Mouse (Mus musculus) cerebellum, adult 18-20 months (tissue): ENCODE results near the gene Gli1.
A peak's percentile ranks its signal among the peaks of the same experiment; 100 is the strongest.

ENCODE experiments used
- DNase-seq, 2 experiments: peaks; one replicate each; pipeline ENCODE4 v3.0.0; 2021

The Gli1 gene

DNA sequence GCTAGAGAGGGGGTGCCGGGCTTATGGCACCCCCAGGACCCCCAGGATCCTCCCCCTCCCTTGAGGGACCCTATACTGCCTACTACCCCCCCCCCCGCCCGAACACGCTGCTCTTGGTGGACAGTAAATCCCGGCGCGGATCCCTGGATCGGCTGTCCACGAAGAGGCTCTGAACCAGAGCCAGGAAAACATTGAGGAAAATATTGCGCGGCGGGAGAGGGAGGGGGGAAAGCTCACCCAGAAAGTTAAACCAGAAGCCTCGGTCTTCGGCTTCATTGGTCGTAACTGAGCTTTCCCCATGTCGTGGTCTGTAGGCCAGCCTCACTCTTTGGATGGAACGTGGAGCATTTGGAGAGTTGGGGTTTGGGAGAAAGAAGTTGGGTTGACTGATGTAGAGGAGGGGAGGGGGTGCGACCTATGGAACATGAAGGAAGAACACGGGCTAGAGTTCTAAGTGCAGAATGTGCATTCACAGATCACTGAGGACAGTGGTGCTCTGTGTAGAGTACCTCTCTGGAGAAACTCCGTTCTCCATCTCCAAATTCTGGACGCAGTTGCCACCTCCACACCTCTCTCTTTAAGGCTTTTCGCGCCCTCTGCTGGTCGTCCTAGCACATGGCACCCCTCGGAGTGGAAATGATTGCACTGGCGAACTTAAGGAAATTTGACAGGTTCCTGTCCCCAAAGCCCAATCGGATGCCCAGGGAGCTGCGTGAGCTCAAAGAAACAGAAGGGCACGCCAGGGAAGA lies at the start of gene Gli1:
TSS of gene Gli1 (minus strand) at position 84 of the 749 bp plus-strand sequence.
- DNase-seq: peak; percentile 84 to 86

DNA sequence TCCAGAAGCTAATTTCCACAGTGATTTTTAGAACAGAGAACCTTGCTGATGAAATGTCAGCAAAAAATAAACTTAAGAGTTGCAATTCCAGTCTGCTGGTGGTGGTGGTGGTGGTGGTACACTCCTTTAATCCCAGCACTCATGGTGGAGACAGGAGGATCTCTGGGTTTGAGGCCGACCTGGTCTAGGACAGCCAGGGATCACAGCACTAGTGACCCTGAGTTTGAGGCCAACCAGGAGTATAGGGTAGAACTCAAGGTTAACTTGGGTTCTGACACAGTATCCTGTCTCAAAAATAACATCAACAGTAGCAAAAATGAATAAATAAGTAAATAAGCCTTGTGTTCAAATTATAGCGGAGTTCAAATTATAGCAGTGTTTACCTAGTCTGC lies 40.0 kb upstream of the Gli1 start:
- DNase-seq: no peak

DNA sequence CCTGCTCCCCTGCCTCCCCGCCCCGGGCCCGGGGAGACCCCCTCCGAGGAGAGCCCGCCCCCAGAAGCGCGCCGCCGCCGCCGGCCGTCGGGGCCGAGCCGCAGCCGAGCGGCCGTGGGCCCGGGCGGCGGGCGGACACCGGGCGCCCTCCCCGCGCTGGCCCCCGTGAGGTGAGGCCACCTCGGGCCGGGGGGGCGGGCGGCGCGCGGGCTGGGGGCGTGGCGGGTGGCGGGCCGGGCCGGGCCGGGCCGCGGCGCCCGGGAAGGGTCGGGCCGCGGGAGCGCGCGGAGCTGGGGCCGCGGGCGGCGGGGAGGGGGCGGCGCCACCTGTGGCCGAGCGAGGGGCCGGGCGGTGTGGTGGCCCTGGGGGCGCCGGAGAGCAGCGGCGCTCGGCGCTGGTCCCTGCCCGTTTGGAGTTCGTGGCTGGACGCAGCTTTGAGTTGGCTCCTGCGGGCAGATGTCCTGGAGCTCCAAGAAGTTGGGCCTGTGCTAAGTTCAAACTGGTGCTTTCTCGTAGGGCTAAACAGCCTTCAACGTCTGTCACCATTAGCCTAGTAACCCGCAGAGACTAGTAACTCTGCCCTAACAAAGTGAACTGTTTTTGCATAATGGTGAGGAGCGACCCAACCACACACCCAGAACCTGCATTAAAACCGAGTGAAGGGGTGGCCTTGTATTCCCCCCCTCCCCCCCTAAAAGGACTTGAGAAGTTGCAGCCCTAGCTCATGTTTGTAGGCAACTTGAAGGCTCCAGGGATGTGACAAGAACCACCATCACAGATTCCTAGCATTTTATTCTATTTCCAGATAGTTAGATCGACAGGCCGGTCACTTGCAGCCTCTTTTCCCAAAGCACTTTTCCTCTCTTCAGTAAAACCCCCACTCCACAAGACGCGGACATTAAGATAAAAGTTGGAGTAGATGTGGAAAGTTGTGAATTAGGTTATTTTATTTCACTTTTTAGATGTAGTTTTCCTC lies 39.3 kb upstream of the Gli1 start:
- DNase-seq: peak; percentile 37 to 62

DNA sequence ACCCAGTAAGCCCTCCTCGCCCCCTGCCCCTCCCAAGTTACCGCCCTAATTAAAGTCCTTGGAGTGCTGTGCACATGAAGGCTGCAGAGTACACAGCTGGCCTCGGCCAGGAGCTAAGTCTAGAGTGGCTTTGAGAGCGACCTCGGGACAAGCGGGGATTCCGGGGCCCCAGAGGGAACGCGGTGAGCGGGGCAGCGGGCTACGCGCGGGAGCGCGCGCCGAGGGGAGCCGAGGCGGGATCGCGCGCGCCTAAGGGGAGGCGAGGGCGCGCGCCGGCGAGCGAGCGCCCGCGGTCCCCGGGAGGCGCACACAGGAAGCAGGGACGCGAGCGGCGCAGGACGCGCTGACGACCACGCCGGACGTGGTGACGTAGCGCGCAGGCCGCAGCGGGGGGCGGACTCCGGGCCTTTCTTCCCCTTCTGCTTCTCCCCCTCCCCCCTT lies 38.5 kb upstream of the Gli1 start, which contains the start of gene R3hdm2:
TSS of gene R3hdm2 (plus strand) at position 77 of the 441 bp plus-strand sequence.
- DNase-seq: peak; percentile 91 to 96

DNA sequence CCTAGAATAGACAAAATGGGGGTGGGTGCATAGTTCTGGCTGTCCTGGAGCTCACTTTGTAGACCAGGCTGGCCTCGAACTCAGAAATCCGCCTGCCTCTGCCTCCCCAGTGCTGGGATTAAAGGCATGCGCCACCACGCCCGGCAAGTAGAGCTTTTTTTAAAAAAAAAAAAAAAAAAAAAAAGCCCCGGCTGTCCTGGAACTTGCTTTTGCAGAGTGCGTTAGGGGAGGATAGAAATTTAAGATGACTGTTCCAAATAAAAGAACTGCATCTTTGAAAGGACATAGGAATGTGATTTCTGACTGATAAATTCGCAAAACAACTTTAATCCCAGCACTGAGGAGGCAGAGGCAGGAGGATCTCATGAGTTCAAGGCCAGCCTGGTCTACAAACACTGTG lies 37.9 kb upstream of the Gli1 start:
- no peak for DNase-seq

DNA sequence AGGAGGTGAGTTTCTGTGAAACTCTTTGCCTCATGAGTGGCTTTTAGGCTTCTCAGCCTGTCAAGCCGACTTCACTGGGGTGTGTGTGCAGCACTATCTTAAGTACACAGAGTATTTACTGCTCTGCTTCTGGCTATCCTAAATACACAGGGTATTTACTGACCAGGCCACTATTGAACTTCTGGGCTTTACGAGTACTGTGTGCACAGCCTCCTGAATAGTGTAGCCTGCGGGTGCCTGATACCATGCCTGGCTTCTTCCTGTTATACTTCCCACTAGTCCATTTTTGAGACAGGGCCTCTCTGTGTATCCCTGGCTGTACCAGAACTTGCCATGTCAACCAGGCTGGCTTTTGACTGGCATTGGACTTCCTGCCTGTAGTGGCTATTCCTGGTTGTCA lies 35.9 kb upstream of the Gli1 start:
- DNase-seq: no peak

DNA sequence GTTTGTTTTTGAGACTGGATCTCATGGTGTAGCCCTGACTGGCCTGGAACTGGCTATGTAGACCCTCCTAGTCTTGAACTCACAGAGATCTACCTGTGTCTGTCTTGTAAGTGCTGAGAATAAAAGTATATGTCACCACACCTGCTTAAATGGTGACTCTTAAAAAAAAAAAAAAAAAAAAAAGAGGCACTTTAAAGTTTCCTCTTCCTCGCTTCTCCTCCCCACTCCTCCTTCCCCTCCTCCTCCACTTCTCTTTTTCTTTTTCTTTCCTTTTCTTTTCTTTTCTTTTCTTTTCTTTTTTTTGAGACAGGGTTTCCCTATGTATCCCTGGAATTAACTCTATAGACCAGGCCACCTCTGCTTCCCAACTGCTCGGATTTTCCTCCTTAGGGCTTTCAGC lies 29.2 kb upstream of the Gli1 start:
- no peak for DNase-seq

DNA sequence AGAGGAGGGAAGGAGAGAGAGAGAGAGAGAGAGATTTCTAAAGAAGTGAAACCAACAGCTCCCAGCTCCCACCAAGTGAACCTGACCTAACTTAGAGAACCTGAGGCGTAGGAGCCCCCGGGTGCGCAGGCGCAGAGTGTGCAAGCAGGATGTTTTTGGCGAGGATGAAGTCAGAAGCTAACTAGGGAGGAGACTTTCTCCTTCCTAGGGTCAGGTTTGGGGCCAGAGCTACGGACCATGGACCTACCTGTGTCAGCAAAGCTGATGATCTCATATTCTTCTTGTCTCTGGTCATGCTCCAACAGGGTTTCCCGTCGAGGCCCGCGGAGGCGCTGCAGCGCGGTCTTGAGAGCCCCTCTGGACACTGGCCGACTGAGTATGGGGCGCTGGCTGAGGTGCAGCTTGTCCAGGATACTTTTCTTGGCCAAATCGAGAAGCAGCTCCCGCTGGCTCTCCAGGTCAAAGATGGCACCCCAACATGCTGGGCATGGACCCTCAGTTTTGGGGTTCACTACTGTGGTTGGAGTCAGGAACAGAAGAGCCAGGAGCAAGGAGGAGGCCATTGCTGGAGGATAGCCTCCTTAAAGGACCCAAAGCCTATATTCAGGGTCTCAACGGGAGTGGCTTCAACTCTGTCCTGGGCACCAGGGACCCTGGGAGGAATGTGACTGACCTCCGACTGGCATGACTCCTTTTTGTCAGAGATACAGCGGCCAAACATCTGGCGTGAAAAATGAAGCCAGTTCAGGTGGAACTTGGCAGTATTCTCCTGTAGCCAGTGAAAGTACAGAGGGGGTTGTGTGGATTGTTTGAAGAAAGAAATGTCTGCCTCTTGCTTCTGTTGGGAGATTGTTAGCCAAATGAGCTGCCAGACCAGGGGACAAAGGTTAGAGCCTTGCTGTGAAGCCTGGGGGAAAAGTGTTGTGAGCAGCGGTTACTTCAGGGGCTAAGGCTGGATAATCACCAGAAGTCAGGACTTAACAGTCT lies 28.4 kb upstream of the Gli1 start, which contains the start of gene Inhbc:
TSS of gene Inhbc (minus strand) at position 598 of the 987 bp plus-strand sequence.
- no peak for DNase-seq

DNA sequence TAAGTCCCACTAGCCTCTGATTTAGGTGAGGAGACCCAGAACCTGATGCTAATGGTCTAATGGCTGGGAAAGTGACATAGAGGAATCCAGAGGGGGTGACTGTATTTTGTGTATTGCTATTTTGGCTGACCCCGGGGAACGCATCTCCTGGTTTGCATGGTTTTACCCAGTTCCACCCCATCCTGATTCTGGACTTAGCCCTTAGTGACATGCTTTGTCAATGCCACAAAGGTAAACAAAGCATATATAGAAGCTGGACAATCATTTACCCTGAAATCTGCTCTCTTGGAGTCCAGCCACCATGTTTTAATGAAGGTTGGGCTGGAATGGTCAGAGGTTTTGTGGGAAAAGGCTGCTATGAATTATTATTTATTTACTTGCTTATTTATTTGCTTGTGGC lies 26.5 kb upstream of the Gli1 start:
- DNase-seq: no peak

DNA sequence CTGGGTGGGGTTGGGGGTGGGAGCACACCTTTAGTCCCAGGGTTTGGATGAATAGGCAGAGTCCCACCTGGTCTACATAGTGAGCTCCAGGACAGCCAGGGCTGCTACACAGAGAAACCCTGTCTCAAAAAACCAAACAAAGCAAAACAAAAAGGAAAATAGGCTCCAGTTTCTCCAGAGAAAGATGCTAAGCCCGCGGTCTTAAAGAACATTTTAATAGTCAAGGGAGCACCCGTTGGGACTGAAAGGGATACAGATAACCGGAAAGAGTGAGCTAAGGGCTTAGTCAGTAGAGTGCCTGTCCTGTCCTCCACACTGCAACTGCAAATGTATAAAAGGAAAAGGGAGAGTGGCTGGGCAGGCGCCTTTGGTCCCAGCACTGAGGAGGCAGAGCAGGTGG lies 25.3 kb upstream of the Gli1 start:
- DNase-seq: no peak

DNA sequence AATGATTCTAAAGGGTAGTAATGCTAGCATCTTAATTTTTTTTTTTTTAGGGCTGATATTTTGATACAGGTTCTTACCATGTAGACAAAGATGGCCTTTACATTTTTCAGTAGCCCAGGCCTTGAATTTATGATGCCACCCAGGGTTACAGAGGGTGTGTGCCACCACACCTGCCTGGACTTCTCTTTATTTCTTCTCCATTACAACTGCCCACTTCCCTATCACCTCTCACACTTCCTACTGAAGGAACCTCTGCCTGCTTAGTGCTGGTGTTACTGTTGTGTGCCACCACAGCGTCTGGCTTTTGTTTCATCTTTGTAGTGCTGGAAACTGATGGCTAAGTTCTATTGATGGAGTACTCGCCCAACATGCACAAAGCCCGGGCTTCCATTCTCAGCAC lies 18.9 kb upstream of the Gli1 start:
- DNase-seq: no peak

DNA sequence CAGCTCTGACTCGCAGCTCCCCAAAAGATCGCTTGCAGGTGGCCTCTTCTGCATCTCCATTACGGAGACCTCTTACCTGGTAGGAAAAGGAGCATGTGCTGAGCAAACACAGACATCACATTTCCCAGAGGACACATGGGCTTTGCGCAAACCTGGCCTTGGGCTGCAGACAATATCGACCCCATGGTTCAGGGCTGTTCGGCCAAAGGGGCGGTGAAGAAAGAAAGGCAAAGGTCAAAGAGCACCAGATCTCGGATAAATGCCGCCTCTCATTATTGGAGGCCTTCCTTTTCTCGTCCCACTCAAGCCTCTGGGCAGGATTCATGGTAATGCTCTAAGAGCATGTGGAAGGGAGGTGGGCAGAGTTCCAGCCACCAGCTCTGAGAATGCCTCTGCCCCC lies 13.6 kb upstream of the Gli1 start:
- DNase-seq: no peak

DNA sequence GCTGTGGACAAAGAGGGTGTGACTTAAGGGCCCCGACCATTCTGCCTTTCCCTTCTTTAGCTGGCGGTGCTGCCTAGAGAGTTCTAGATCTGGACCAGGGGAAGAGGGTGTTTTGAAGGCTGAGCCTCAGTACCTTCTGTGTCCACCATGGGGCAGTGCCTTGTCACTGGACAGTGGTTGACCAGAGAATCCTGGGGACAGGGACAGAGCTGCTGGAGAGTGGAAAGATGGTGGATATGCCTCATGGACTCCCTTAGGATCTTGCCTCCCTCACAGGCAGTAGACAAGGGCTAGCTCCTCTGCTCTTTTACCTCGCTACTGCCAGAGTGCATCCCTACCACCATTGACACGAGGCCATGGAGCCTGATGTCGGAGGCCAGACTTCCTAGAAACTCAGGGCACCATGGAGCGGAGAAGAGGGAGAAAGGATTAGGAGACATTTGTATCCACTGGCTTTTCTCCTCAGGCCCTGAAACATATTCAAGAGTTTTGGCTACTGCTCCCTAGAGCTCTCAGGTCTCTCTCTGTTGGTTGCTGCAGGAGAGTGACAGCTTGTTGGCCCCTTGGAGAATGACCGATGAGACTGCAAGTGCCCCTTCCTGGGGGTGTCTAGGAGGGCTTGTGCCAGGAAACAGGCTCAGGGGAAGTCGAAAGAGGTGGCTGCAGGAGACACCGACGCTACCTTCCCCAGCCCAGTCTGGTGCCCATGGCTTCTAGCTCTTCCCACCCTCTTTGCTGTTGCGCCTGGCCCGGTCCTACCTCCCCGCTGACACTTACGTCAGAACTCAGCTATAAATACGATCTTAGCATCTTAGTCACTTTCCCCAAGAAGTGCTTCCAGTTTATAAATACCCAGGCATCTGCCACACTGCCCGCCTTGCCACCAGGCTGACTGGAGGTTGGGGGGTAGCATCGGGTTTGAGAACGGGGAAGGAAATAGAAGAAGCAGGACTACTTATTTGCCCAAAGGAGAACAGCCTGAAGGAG lies 12.4 kb upstream of the Gli1 start, which contains the start of gene Inhbe:
TSS of gene Inhbe (minus strand) at position 503 of the 987 bp plus-strand sequence.
- peak; percentile 58 to 70 for DNase-seq

DNA sequence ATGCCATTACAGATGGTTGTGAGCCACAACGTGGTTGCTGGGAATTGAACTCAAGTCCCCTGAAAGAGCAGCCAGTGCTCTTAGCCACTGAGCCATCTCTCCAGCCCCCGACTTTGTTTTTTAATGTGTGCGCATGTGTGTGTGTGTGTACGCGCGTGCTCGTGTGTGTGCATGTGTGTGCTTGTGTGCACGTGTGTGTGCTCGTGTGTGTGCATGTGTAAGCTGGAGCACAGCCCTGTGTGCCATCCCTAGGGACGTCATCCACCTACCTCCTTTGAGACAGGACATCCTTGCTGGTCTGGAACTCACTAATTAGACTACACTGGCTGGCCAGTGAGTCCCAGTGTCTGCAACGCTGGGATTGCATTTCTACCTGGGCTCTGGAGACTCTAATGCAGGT lies 11.0 kb upstream of the Gli1 start:
- DNase-seq: no peak

DNA sequence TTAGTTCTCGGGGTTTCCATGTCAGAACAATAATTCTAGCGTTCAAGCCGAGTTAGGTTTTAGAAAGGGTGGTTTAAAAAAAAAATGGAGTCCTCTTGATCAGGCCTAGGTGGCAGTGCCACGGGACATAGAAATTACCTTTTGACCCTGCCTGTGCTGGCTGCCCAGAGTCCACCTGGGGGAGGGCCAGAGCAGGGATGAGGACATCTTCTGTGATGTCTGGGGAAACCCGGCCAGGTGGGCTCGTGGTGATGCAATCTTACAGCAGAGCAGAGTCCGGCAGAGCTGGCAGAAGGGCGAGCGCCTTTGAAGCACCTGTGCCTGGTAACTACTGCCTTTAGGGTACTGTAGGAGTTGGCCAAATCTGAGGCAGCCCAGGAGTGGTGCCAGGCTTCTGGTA lies 10.4 kb upstream of the Gli1 start:
- no peak for DNase-seq

DNA sequence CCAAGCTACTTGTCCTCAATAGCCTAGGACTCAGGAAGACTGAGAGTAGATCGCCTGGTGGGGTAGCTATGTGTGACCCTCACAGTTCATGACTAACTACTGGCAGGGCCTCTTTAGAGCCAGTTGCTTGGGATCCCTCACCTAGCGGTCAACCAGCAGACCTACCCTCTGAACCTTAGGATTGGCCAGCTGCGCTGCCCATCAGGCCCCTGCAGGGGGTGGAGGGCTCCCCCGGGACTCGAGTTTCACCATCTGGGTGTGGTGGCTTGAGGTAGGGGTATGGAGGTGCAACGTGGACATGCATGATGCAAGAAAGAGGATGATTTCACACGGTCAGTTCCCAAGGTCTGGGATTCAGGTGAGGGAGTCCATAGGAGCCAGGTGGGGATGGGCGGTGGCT lies 9.9 kb upstream of the Gli1 start:
- no peak for DNase-seq

DNA sequence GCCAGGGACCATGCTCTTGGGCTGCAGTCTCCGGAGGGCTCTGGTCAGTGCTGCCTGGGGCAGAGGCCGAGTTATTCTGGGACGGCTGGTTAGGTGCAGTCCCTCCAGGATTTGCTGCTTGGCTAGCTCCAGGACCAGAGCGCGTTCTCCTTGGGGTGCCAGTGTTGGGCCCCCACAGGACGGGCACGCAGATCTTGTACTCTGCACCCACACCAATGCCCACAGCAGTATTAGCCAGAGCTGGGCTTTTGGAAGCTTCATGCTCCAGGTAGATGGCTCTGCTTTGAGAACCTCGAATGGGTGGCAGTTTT lies 9.5 kb upstream of the Gli1 start:
- no peak for DNase-seq

DNA sequence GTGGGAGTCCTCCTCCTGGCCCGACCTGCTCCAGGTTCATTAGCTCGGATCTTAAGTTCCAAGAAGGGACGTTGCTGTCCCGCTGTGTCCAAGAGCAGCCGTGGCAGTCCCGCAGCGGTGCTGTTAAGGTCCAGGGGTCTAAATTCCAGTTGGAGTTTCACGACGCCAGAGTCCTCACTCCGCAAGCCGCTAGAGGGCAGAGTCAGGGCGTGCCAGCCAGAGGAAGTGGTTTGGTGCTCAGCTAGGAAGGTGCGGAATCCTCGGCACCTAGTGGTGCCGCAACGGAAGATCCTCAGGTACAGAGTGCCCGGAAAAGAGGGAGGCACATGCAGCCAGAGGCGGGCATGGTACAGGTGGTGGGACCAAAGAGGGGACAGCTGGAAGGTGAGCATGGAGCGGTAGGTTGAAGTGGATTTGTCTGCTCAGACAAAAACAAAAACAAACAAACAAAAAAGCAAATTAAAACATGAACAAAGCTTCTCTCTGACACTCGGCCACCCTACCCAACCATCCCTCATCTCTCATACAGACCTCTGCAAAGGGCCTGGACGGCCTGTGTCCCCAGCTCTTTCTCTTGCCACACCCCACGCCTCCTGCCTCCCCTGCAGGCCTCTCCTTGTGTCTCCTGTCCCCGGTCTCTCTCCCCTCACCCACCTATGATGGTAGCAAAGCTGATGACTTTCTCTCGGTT lies 9.0 kb upstream of the Gli1 start:
- DNase-seq: peak; percentile 84 to 85

DNA sequence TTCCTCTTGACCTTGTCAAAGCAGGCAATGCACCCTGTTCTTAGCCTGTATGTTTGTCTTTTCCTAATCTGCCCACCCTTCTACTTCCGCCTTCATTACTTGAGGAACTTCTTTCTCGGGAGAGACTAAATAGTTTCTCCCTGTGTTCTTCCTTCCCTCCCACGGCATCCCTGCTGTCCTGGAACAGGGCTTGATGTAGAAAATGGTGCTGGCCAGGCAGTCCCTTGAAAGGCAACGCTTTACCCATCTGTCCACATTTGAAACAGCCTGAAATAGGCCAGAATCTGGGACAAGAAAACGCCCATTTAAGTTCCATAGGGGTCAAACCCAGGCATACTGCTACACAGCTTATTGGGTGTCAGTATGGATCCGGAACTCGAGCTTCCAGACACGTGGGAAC lies 8.0 kb upstream of the Gli1 start:
- DNase-seq: no peak

DNA sequence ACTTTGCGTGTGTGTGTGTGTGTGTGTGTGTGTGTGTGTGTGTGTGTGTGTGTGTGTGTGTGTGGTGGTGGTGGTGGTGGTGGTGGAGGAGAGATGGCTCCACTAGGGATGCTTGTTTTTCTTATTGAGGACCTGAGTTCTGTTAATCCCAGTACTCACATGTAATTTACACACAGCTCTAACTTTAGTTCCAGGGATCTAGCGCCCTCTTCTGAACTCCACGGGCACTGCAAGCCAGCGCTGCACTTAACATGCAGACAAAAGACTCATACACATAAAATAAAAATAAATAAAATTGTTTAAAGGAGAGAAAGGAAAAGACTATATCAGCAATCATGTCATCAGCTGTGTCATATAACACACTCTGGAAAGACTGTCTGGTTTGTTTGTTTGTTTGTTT lies 7.2 kb upstream of the Gli1 start:
- DNase-seq: no peak

DNA sequence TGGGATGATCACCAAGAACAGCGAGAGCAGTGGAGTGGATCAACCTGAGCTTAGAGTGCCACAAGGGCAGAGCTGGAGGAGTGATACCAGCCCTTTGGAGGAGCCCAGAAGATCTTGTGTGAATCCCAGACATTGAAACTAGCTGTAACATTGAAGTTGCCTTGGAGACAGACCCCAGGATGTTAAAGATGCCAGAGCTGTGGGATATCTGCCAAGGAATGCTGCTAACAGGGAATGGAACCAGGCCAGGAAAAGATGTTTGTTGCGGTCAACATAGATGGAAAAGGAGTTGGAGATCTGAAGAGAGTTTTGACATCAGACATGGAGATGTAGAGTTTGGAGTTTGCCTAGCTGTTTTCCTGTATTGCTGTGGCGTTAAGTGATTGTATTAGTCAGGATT lies 4.4 kb upstream of the Gli1 start:
- DNase-seq: no peak
